Mouse (Mus musculus): ENCODE data around the gene Cdh23. TPM values are rescaled to one million over a fixed set of nuclear protein-coding genes. Genes with fewer than 3 reads are reported as not detected.

The Cdh23 gene
- polyA plus RNA-seq, 1 experiment from 2014 or later = 0.41 TPM

GRCm38 (mm10) chr10:60659450-60660020, 36.8 kb downstream of the Cdh23 start:
- H3K4me3 ChIP-seq = no peak overlapping the region
- DNase-seq (ENCODE audit: low spot score) = no peak
- no peak overlapping the region for H3K27ac ChIP-seq
- no peaks in the 10 kb centered on the region for H3K27me3 ChIP-seq (ENCODE audit: insufficient read depth, poor library complexity, severe bottlenecking)
- no peaks in the 10 kb centered on the region for H3K9me3 ChIP-seq
- no peaks in the 10 kb centered on the region for H3K36me3 ChIP-seq
- H3K4me1 ChIP-seq (replicated peaks) = peaks cover 8% of the 10 kb centered on the region; the same call in 1 of the 2 replicates
- WGBS = 75% methylated on average over 15 of the region's 15 CpGs

- DNase-seq (ENCODE audit: low spot score) = no peak
- peaks cover 8% of the 10 kb centered on the region; the same call in 1 of the 2 replicates for H3K4me1 ChIP-seq (replicated peaks)
- no peaks in the 10 kb centered on the region for H3K36me3 ChIP-seq
- no peak overlapping the region for H3K27ac ChIP-seq
- WGBS = 88% methylated on average over 10 of the region's 10 CpGs
- H3K9me3 ChIP-seq = no peaks in the 10 kb centered on the region; the same call in 1 of the 2 replicates
- no peaks in the 10 kb centered on the region for H3K27me3 ChIP-seq (ENCODE audit: insufficient read depth, poor library complexity, severe bottlenecking)
- H3K4me3 ChIP-seq = no peak overlapping the region
Observed at GRCm38 (mm10) chr10:60658176-60658575, 38.1 kb downstream of the Cdh23 start.

GRCm38 (mm10) chr10:60653675-60654074, 42.6 kb downstream of the Cdh23 start:
- H3K4me3 ChIP-seq = no peak overlapping the region
- H3K27me3 ChIP-seq (ENCODE audit: insufficient read depth, poor library complexity, severe bottlenecking) = no peaks in the 10 kb centered on the region
- no peaks in the 10 kb centered on the region for H3K36me3 ChIP-seq
- WGBS = 94% methylated on average over 4 of the region's 4 CpGs
- H3K27ac ChIP-seq = no peak overlapping the region
- DNase-seq (ENCODE audit: low spot score) = no peak
- H3K4me1 ChIP-seq (replicated peaks) = peaks cover 8% of the 10 kb centered on the region; the same call in 1 of the 2 replicates
- no peaks in the 10 kb centered on the region; the same call in 1 of the 2 replicates for H3K9me3 ChIP-seq

- Histone ChIP-seq H3K4me3 (no peak overlapping the region), H3K4me1 (replicated peaks) (peaks cover 10% of the 10 kb centered on the region; the same call in 1 of the 2 replicates), H3K9me3 (no peaks in the 10 kb centered on the region; the same call in 1 of the 2 replicates), H3K27ac (no peak overlapping the region), H3K27me3 (ENCODE audit: insufficient read depth, poor library complexity, severe bottlenecking) (no peaks in the 10 kb centered on the region), H3K36me3 (no peaks in the 10 kb centered on the region)
- WGBS = 91% methylated on average over 10 of the region's 10 CpGs
- DNase-seq (ENCODE audit: low spot score) = no peak
Observed at GRCm38 (mm10) chr10:60653106-60653505, 43.2 kb downstream of the Cdh23 start.

- H3K4me3 ChIP-seq = no peak overlapping the region
- no peaks in the 10 kb centered on the region for H3K9me3 ChIP-seq
- H3K27ac ChIP-seq = no peak overlapping the region
- DNase-seq (ENCODE audit: low spot score) = no peak
- 76% methylated on average over 14 of the region's 14 CpGs for WGBS
- peaks cover 3% of the 10 kb centered on the region for H3K4me1 ChIP-seq (replicated peaks)
- no peaks in the 10 kb centered on the region for H3K36me3 ChIP-seq
- H3K27me3 ChIP-seq (ENCODE audit: insufficient read depth, poor library complexity, severe bottlenecking) = no peaks in the 10 kb centered on the region
Observed at GRCm38 (mm10) chr10:60644079-60644641, 52.1 kb downstream of the Cdh23 start.

- H3K4me3 ChIP-seq = no peak overlapping the region
- 0 out of 2 replicates have a peak, but pooled peaks cover 2% of the 10 kb centered on the region for H3K27me3 ChIP-seq (ENCODE audit: insufficient read depth, poor library complexity, severe bottlenecking)
- 74% methylated on average over 9 of the region's 9 CpGs for WGBS
- H3K36me3 ChIP-seq = no peaks in the 10 kb centered on the region
- DNase-seq (ENCODE audit: low spot score) = no peak
- no peaks in the 10 kb centered on the region for H3K9me3 ChIP-seq
- H3K4me1 ChIP-seq (replicated peaks) = peaks cover 14% of the 10 kb centered on the region
- no peak overlapping the region for H3K27ac ChIP-seq
Observed at GRCm38 (mm10) chr10:60639291-60639690, 57.0 kb downstream of the Cdh23 start.

- H3K9me3 ChIP-seq = no peaks in the 10 kb centered on the region
- H3K4me3 ChIP-seq = no peak overlapping the region
- WGBS = 30% methylated on average over 13 of the region's 13 CpGs
- no peak for DNase-seq (ENCODE audit: low spot score)
- H3K36me3 ChIP-seq = no peaks in the 10 kb centered on the region
- H3K4me1 ChIP-seq (replicated peaks) = peaks cover 14% of the 10 kb centered on the region
- H3K27me3 ChIP-seq (ENCODE audit: insufficient read depth, poor library complexity, severe bottlenecking) = 0 out of 2 replicates have a peak, but pooled peaks cover 2% of the 10 kb centered on the region
- H3K27ac ChIP-seq = no peak overlapping the region
Observed at GRCm38 (mm10) chr10:60635568-60636295, 60.6 kb downstream of the Cdh23 start.

GRCm38 (mm10) chr10:60634391-60634790, 61.9 kb downstream of the Cdh23 start:
- H3K36me3 ChIP-seq = no peaks in the 10 kb centered on the region
- WGBS = 85% methylated on average over 9 of the region's 9 CpGs
- no peak overlapping the region for H3K27ac ChIP-seq
- no peak overlapping the region for H3K4me3 ChIP-seq
- H3K4me1 ChIP-seq (replicated peaks) = peaks cover 14% of the 10 kb centered on the region
- H3K9me3 ChIP-seq = peaks cover 11% of the 10 kb centered on the region
- no peak for DNase-seq (ENCODE audit: low spot score)
- 0 out of 2 replicates have a peak, but pooled peaks cover 2% of the 10 kb centered on the region for H3K27me3 ChIP-seq (ENCODE audit: insufficient read depth, poor library complexity, severe bottlenecking)

- Histone ChIP-seq H3K27ac (no peak overlapping the region), H3K27me3 (ENCODE audit: insufficient read depth, poor library complexity, severe bottlenecking) (no peaks in the 10 kb centered on the region), H3K36me3 (no peaks in the 10 kb centered on the region), H3K4me1 (replicated peaks) (peaks cover 28% of the 10 kb centered on the region), H3K9me3 (peaks cover 20% of the 10 kb centered on the region), H3K4me3 (no peak overlapping the region)
- DNase-seq (ENCODE audit: low spot score) = no peak
- WGBS = 75% methylated on average over 5 of the region's 5 CpGs
Observed at GRCm38 (mm10) chr10:60626086-60626485, 70.2 kb downstream of the Cdh23 start.

GRCm38 (mm10) chr10:60625511-60625910, 70.8 kb downstream of the Cdh23 start:
- H3K9me3 ChIP-seq = peaks cover 20% of the 10 kb centered on the region
- H3K27me3 ChIP-seq (ENCODE audit: insufficient read depth, poor library complexity, severe bottlenecking) = no peaks in the 10 kb centered on the region
- 70% methylated on average over 3 of the region's 3 CpGs for WGBS
- no peaks in the 10 kb centered on the region for H3K36me3 ChIP-seq
- peaks cover 28% of the 10 kb centered on the region for H3K4me1 ChIP-seq (replicated peaks)
- DNase-seq (ENCODE audit: low spot score) = no peak
- H3K27ac ChIP-seq = no peak overlapping the region
- no peak overlapping the region for H3K4me3 ChIP-seq

- DNase-seq (ENCODE audit: low spot score) = no peak
Observed at GRCm38 (mm10) chr10:60624945-60625344, 71.3 kb downstream of the Cdh23 start.

GRCm38 (mm10) chr10:60624217-60624708, 72.0 kb downstream of the Cdh23 start:
- Histone ChIP-seq H3K9me3 (peaks cover 7% of the 10 kb centered on the region), H3K27me3 (ENCODE audit: insufficient read depth, poor library complexity, severe bottlenecking) (no peaks in the 10 kb centered on the region), H3K4me3 (no peak overlapping the region), H3K4me1 (replicated peaks) (peaks cover 28% of the 10 kb centered on the region), H3K36me3 (no peaks in the 10 kb centered on the region), H3K27ac (no peak overlapping the region)
- WGBS = 64% methylated on average over 14 of the region's 14 CpGs
- DNase-seq (ENCODE audit: low spot score) = no peak

More at GRCm38 (mm10) chr10:60624945-60625344, 71.3 kb downstream of the Cdh23 start:
- 55% methylated on average over 3 of the region's 3 CpGs for WGBS
- Histone ChIP-seq H3K4me1 (replicated peaks) (peaks cover 28% of the 10 kb centered on the region), H3K9me3 (peaks cover 14% of the 10 kb centered on the region), H3K27me3 (ENCODE audit: insufficient read depth, poor library complexity, severe bottlenecking) (no peaks in the 10 kb centered on the region), H3K4me3 (no peak overlapping the region), H3K27ac (no peak overlapping the region), H3K36me3 (no peaks in the 10 kb centered on the region)

GRCm38 (mm10) chr10:60622836-60623235, 73.5 kb downstream of the Cdh23 start:
- Histone ChIP-seq H3K36me3 (no peaks in the 10 kb centered on the region), H3K27ac (no peak overlapping the region), H3K9me3 (no peaks in the 10 kb centered on the region), H3K4me1 (replicated peaks) (peaks cover 28% of the 10 kb centered on the region), H3K27me3 (ENCODE audit: insufficient read depth, poor library complexity, severe bottlenecking) (no peaks in the 10 kb centered on the region), H3K4me3 (no peak overlapping the region)
- DNase-seq (ENCODE audit: low spot score) = no peak
- 67% methylated on average over 12 of the region's 12 CpGs for WGBS

Measured in hindbrain, embryonic 10.5 days (tissue).